Mouse (Mus musculus) left cerebral cortex, adult 18-20 months (tissue): ENCODE measurements around the gene Thtpa. TPM values are rescaled to one million over a fixed set of nuclear protein-coding genes. Genes with fewer than 3 reads are reported as not detected.

Experiments used
- DNase-seq, 2 experiments: peaks; one replicate each; pipeline ENCODE4 v3.0.0; 2021 to 2022; ENCODE audit warnings: low spot score in 2 of 2, mixed read lengths in 1 of 2
- long read RNA-seq, 2 experiments: library from polyadenylated mRNA; stranded (forward); transcript quantifications; one replicate each; pipeline ENCODE4 v2.0.0; 2021
- total RNA-seq, 2 experiments: library from RNA; stranded (reverse); gene quantifications; 2 replicates each; pipeline ENCODE4 v1.2.3; 2021

Gene Thtpa
- 10 to 100 TPM; 22.9 to 23.1 TPM for total RNA-seq
- long read RNA-seq, experiment 1, transcript Thtpa-201 (2 exons, 2,830 nt) = major isoform, 30 of 32 reads
- long read RNA-seq, experiment 1, partial matches to known transcripts = 0 of 32 reads
- long read RNA-seq, experiment 1, other reads (novel, unspliced or antisense) = 2 of 32 reads
- long read RNA-seq, experiment 2, transcript Thtpa-201 (2 exons, 2,830 nt) = major isoform, 27 of 29 reads
- long read RNA-seq, experiment 2, partial matches to known transcripts = 0 of 29 reads
- long read RNA-seq, experiment 2, other reads (novel, unspliced or antisense) = 2 of 29 reads

DNA sequence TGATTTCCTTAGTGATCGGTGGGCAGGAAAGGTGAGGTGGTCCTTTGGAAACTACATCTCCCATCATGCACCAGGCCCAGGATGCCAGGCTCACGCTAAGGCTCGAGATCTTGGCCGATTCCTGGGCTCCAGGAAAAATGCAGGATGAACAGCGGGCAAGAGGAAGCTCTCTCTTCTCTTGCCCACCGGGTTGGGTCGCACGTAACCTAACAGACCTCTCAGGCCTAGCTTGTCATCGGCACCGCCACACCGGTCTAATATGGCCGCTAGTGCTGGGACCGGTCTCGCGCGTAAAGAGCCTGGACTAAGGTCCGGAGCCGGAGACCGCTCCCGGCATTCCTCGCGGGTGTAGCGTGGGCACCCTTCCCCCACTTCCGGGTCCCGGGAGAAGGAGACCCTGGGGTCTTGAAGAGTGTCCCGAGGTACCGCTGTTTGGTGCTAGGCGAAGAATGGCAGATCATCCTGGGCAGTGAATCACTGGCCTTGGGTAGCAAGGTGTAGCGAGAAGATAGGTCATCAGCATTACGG is at the start of gene Thtpa:
TSS of gene Thtpa (plus strand) at position 81 of the 528 bp plus-strand sequence.
- DNase-seq = peak; percentile 75 to 86

DNA sequence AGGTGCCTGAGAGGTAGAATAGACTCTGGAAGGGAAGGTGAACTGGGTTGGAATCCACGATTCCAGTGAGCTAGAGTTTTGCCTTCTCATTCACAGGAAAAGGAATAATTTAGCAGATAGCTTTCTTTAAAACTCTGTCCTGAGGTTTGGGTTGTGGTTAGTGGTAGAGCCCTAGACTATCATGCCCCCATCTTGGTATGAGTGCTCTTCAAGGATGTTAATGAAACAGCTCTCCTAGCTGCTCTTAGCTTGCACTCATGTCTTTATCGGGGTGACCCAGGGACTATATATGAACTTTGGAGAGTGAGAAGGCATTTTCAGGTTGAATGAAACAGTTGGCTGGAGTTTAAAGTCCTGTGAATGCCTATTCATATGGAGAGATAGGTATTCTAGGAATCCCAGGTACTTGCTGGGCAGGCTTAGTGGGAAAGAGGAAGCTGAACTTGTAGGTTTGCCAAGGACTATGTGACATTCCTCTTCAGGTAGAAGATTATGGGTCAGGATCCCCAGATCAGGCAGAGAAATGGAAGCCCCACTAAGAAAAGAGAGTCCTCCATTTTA is 46.5 kb upstream of the Thtpa start:
- DNase-seq = no peak

DNA sequence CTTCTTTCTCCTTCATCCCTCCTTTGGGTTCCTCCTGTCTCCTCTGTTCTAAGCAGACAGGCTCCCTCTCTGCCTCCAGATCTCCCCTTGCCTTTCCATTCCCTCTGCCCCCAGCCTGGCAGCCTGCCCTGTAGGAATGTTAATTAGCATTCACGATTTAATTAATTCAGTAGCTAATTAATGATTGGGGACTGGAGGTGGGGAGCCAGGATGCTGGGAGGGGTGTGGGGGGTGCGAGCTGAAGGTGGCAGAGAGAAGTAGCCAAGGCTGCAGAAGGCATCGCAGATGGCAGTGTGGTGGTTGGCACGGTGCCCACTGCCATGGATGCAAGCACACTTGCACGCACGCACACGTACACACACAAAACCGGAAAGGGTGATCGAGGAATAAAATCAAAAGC is 42.1 kb upstream of the Thtpa start:
- DNase-seq = peak; percentile 72 to 81

DNA sequence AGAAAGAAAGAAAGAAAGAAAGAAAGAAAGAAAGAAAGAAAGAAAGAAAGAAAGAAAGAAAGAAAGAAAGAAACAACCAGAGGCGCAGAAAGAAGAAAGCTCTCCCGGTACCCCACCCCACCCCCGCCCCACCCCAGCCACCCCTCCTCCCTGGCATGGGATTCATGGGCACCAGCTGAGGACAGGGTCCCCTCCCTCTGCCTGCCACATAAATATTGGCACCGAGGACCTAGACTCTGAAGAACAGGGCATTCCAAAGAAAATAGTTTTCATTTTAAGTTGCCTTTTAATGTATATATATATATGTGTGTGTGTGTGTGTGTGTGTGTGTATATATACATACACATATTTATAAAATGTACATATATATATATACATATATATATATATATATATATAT is 41.5 kb upstream of the Thtpa start:
- no peak for DNase-seq

DNA sequence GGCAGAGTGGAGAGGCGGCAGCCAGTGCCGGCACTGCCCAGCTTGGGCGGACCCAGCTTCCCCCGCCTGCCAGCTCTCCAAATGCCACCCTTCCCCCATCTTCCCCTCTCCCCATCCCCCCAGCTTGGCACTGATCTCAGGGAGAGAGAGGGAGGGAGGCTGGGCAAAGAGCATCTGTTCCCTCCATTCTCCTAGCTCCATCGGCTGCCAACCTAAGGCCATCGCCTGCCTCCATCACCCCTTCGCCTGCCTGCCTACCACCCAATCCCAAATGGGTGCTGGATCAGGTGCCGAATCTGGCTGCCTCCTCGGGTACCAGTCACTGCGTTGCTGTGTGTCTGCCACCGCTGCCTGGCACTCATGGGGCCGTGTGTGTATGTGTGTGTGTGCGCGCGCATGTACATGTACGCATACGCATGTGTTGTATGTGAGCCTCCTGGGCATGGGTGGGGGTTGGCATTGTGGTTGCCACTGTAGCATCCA is 40.8 kb upstream of the Thtpa start:
- peak; percentile 75 to 87 for DNase-seq

DNA sequence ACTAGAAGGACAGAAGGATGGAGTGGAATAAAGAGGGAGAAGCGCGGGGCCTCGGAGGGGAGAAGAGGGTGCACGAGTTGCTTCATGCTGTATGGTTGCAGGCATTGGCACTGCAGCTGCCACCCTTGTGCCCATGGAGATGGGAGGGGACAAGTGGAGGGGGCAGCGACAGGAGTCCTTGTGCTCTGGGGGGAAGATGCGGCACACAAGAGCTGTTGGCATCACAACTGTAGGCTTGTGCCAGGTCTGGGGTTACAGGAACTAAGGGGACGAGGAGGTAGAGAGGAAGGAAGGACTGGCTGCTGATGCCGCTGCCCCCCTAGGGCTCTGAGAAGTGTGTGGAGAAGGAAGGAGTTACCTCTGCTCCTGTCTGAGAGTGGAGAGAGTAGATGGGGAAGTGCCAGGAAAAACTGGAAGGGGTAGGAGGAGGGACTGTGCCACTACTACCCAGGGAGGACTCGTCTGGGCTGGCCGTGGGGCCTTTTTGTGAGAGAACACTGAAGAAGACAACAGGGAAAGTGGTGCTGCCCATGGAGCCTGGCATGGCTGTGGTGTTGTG is 40.3 kb upstream of the Thtpa start:
- DNase-seq = peak in 1 of 2 experiments; percentile 45

DNA sequence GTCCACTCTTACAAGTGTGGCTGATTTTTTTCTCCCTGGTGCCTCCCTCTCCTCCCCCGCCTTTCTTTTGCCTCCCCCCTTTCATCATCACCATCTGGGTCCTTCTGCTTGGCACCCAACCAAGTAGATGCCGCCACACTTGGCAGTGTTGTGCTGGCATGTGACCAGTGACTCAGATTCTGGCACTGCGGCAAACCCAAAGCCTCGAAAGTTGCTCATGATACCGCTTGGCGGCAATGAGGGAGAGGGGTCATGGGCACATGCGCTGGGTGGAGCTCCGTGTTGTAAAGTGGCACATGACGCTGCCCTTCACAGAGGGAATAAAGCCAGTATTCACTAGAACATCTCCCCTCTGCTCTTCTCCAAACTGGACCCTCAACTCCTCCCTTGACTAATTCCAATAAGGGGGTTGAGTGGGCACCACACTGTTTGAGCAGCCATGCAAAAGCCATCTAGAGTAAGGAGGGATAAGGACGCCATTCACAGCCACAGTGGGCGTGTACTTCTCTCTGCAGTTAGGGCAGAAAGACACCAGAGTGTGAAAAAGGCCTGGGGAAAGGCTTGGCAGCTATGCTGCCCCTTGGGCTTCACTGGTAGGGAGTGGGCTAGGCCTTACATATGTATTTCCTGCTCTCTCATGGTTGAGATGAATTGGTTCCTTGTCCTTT is 39.3 kb upstream of the Thtpa start:
- DNase-seq = peak; percentile 84 to 87

DNA sequence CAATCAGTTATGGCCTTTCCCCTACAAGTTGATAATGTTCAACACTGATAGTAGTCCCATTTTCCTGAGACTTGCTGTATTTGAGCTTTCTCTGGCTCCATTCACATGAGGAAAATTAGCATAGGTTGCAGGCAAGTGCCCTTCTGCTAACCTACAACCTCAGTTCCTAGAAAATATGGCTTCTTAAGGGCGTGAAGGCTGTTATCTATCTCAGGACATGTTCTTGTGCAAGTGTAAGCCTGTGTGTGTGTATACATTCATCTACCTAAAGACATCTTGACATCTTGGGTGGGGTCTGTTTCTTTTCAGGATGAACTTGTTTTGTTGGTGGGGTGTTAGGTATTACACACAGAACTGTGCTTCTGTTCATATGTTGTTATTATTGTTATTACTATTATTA is 35.6 kb upstream of the Thtpa start:
- DNase-seq = no peak

DNA sequence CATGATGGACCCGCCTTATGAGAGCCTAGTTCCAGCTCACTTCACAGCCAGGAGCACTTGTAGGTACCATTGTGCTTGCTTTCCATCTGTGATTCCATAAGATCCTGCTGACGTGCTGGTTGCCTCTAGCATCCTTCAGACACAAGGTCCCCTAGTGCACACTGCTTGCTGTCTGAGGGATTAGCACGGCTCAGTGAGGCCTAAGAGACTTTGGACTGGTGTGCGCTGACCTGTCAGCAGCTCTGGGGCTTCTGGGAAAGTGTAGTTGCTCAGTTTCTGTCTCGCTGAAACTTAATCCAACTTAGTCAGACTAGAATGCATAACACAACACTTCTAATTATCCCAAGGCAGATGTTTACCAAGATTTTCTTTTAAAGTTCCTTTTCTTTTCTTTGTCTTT is 34.7 kb upstream of the Thtpa start:
- no peak for DNase-seq

DNA sequence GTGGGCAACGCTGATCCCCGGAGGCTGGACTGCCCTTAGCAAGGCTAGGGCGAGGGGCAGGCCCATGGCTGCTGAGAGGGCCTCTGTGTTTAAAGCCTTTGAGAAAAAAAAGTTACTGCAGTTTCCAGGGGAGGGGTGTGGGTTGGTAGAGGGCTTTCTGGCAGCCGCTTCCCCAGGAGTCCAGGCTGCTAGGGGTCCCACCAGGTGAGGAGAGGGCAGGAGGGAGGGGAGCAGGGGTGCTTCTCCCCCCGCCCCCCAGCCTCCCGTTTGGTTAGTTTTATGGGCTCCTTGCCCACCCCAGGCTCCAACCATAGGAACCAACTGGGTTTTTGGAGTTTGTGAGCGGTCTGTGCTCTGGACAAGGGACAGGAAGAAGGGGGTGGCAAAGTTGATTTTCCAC is 32.7 kb upstream of the Thtpa start:
- no peak for DNase-seq

DNA sequence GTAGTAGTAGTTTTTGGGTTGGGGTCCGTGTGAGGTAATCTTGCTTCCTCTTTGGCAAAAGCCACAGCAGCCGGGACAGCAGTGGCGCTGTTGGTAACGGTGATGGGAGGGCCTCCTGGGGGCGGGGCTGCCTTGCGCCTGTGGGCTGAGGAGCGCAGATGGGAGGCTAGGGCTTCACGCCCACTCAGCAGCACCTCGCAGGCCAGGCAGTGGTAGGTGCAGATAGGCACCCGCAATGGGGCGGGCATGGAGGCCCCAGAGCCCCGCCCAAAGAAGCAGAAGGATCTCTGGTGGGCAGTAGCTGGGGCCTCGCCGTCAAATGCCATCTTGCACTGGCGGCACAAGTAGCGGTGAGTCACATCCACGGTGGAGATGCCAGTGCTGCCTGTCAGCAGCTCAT is 32.0 kb upstream of the Thtpa start:
- peak; percentile 61 to 76 for DNase-seq

DNA sequence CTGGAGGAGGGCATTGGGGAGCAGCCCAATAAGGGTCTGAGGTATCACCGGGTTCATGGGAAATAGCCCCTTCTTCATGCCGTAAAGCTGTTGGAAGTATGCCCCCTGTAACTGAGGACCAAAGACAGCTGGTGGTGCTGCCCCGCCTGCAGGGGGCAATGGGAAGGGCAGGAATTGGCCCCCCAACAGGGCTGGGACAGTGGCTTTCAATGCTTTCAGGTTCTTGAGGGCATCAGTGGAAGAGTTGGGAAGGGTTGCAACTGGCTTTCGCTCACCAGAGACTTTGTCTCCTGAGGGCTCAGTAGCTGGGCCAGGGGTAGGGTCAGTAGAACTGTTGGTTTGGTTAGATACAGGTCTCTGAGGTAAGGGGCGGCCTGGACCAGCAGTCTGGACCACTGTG is 31.5 kb upstream of the Thtpa start:
- no peak for DNase-seq

DNA sequence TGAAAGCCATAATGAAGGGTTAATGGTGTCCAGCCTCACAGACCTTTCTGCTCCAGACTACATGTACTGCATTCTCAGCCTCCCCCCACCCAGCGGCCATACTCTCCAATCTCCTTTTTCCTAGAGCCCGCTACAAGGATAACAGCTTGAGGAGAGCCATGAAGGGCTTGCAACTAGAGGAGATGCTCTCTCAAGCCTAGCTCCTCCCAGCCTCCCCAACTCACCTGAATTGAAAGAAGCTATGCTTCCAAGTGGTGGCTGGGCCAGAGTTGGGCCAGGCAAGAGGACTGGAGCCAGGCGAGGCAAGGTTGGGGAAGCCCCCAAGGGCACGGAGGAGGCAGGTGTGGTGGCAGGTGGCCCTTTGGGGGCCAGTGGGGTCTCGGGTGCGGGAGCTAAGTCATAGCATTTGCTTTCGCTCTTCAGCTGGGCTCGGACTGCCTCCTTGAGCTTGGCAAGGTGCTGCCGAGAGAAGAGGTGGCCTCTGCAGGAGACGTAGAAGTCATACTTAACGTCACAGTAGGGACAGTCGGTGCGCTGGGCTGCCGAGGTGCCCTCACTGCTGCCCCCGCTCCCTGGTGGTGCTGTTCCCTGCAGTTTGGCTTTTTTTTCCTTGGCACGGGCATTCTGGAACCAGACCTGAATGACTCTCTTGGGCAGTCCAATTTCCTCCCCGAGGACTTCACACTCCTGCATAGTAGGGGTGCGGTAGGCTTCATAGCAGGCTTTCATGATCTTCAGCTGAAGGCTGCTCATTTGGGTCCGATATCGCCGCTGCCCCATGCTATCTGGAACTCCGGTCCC is 30.8 kb upstream of the Thtpa start:
- DNase-seq = no peak

DNA sequence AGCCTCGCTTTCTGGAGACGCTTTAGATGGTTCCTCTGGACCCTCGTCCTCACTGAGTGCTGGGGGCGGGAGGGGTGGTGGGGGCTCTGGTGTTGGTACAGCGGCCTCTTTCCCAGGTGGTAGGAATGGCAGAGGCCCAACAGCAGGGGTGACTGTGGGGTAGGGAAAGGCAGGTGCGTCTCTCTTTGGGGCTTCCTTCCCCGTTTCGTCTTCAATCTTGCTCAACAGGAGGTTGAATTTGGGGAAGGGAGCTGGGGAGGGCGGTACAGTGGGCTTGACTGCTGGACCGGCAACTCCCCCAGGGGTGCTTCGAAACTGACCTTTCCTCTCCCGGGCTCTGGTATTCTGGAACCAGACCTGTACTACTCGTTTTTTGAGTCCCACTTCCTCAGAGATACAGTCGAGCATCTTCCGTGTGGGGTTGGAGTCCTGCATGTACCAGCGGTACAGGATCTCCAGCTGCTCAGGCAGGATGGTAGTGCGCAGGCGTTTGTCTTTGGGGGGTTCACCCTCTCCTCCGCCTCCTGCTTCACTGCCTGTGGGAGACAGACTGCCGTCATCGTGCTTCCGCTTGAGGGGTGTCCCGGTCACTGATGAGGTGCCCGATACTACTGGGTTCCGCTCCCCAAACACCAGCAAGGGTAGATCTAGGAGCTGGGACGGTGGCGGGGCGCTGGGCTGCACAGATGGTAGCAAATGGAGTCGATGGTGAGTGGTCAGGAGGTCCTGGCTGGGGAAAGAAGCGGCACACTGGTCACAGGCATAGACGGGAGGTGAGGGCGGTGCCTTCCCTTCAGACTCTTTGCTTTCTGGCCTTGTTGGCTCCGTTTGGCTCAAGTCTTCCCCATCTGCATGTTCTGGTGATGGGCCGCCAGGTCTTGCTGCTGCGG is 29.9 kb upstream of the Thtpa start:
- no peak for DNase-seq

DNA sequence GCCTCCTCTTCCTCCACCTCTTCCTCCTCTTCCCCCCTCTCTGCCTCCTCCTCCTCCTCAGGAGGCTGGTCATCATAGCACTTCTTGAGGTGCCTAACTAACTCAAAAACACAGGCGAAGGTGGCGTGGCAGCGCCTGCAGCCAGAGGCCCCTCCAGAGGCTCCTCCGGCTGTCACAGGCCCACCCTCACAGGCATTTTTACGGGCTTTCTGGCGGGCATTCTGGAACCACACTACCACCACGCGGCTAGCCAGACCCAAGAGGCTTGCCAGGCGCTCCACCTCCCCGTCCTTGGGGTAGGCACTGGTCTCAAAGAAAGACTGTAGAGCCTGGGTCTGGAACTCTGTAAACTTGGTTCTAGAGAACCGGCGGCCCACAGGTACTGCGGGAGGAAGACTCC is 29.2 kb upstream of the Thtpa start:
- no peak for DNase-seq

DNA sequence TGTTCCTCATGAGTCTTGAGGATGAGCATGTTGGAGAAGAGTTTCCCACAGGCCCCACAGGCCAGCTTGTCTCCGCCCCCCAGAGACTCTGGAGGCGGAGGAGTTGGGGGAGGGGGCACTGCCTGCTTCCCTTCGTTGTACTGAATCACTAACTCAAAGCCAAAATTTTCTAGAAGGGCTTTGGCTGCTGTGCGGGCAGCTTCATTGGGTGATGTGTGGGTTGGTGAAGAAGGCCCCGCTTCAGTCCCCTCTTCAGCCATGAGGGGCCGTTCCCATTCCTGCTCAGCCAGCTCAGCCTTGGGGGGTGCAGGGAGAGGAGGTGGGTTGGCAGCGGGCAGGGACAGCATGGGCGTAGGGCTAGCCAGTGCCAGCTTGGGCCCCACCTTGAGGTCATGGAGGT is 28.5 kb upstream of the Thtpa start:
- DNase-seq = no peak

DNA sequence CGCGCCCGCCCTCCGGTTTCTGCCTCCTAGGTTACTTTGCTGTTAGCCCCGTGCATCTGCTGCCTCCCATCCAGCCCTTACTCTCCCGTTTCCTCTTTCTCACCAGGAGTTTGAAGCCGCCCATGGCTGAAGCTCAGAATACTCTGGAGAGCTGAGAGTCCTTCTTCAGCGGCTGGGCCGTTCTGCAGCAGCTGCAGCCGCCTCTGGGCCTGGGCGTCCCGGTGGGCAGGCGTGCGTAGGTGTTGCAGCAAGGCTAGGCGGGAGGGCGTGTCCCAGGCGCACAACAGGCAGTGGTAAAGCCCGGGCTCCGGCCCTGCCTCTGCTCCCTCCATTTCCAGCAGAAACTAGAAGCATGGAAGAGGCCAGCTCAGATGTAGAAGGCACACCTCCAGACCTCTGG is 22.8 kb upstream of the Thtpa start:
- peak in 1 of 2 experiments; percentile 62 for DNase-seq

DNA sequence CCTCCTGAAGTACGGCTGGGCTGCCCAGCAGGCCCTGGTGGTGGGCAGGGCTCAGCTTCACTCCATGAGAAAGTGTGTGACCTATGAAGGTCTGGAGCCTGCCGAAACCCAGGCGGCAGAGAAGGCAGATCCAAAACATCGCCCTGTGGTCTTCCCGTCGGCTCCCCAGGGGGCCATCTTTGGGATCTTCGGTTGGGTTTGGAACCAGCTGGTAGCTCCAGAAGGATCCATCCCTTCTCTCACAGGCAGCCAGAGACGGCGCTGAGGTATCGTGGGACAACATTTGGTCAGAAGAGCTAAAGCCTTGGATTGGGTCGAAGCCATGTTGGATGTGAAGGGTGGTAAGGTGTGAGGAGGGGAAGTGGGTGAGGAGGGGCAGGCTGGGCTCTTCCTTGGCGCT is 20.2 kb upstream of the Thtpa start:
- DNase-seq = no peak

DNA sequence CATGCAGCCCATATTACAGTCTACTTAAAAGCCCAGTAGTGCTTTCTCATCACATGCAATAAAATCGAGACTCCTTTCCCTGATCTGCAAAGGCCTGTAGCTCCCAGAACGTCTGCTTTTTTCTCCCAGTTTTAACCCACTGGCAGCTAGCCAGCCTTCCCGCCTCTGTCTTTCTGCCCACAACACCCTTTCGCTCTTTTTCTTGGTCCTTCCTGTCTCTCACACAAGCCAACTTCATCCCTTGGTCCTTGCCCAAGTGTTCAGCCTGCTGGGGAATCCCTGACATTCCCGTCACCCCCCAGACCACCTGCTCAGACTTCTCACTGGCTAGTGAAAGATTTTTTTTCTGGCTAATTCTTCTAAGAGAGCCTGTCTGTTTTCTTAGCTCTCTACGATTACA is 18.4 kb upstream of the Thtpa start:
- peak; percentile 80 to 87 for DNase-seq

DNA sequence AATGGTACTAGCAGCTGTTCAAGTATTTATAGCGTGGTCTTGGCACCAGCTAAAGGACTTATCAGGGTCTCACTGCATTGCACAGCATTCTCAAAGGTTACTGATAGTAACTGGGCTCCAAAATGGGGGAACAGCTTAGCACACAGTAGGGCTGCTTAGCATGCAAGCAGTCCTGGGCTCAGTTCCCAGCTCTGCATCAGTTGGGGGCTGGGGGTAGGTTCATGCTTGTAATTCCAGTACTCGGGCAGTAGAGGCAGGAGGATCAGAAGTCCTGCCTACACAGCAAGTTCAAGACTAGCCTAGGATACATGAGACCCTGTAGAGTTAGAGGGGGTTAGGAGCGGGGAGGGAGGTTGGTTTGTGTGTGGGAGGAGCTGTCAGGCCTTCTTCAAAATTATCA is 17.6 kb upstream of the Thtpa start:
- DNase-seq = no peak
